Mouse (Mus musculus): ENCODE measurements at regions not wholly inside any gene's neighbourhood (a gene's known extent, or its start where the extent isn't known, plus 50 kb on each side); places are given as distances from the start of the nearest gene placed in this dataset.
A peak's percentile ranks its signal among the peaks of the same experiment; 100 is the strongest.

- H3K9me3 ChIP-seq (ENCODE audit: control insufficient read depth, low read length), result no peaks in the 10 kb centered on the region
- ATAC-seq (ENCODE audit: low read depth) (no peak), DNase-seq (ENCODE audit: low spot score) (peak; percentile 15)
- H3K27ac ChIP-seq (replicated peaks; ENCODE audit: low read depth, low read length), result no peak overlapping the region
- no peak overlapping the region for H3K4me3 ChIP-seq (ENCODE audit: low read depth, low read length)
- H3K4me1 ChIP-seq (ENCODE audit: control insufficient read depth, insufficient read depth, low read length), result no peaks in the 10 kb centered on the region
- H3K36me3 ChIP-seq (ENCODE audit: control insufficient read depth, insufficient read depth, low read length), result no peaks in the 10 kb centered on the region
- no peak overlapping the region for H3K9ac ChIP-seq (ENCODE audit: low read depth, low read length)
- H3K4me2 ChIP-seq (ENCODE audit: low read depth, low read length), result no peak overlapping the region
- H3K27me3 ChIP-seq (replicated peaks; ENCODE audit: control insufficient read depth, insufficient read depth, low read length), result no peaks in the 10 kb centered on the region
- 66% methylated on average over 8 of the region's 8 CpGs for WGBS
These were observed 110.0 kb upstream of the Ccdc54 start for GRCm38 (mm10) chr16:50700811-50701517.

- no peak overlapping the region for H3K27ac ChIP-seq (replicated peaks; ENCODE audit: low read depth, low read length)
- no peak for ATAC-seq (ENCODE audit: low read depth)
- H3K36me3 ChIP-seq (ENCODE audit: control insufficient read depth, insufficient read depth, low read length), result no peaks in the 10 kb centered on the region
- no peaks in the 10 kb centered on the region for H3K4me1 ChIP-seq (ENCODE audit: control insufficient read depth, insufficient read depth, low read length)
- DNase-seq (ENCODE audit: low spot score), result peak; percentile 16
- H3K9me3 ChIP-seq (ENCODE audit: control insufficient read depth, low read length), result no peaks in the 10 kb centered on the region
- 40% methylated on average over 2 of the region's 2 CpGs for WGBS
- no peaks in the 10 kb centered on the region for H3K27me3 ChIP-seq (replicated peaks; ENCODE audit: control insufficient read depth, insufficient read depth, low read length)
- H3K4me3 ChIP-seq (ENCODE audit: low read depth, low read length), result no peak overlapping the region
- no peak overlapping the region for H3K4me2 ChIP-seq (ENCODE audit: low read depth, low read length)
- H3K9ac ChIP-seq (ENCODE audit: low read depth, low read length), result no peak overlapping the region
These were observed 109.2 kb upstream of the Ccdc54 start for GRCm38 (mm10) chr16:50700123-50700522.

GRCm38 (mm10) chr16:50697722-50698121, 106.8 kb upstream of the Ccdc54 start:
- Histone ChIP-seq H3K9me3 (ENCODE audit: control insufficient read depth, low read length) (no peaks in the 10 kb centered on the region), H3K27ac (replicated peaks; ENCODE audit: low read depth, low read length) (no peak overlapping the region), H3K4me1 (ENCODE audit: control insufficient read depth, insufficient read depth, low read length) (no peaks in the 10 kb centered on the region), H3K4me3 (ENCODE audit: low read depth, low read length) (no peak overlapping the region), H3K27me3 (replicated peaks; ENCODE audit: control insufficient read depth, insufficient read depth, low read length) (no peaks in the 10 kb centered on the region), H3K4me2 (ENCODE audit: low read depth, low read length) (no peak overlapping the region), H3K36me3 (ENCODE audit: control insufficient read depth, insufficient read depth, low read length) (no peaks in the 10 kb centered on the region), H3K9ac (ENCODE audit: low read depth, low read length) (no peak overlapping the region)
- DNase-seq (ENCODE audit: low spot score), result no peak
- no peak for ATAC-seq (ENCODE audit: low read depth)
- WGBS, result 93% methylated on average over 2 of the region's 2 CpGs

GRCm38 (mm10) chr16:50696052-50696451, 105.1 kb upstream of the Ccdc54 start:
- 73% methylated on average over 4 of the region's 4 CpGs for WGBS

GRCm38 (mm10) chr16:50694045-50694444, 103.1 kb upstream of the Ccdc54 start:
- ATAC-seq (ENCODE audit: low read depth) (no peak), DNase-seq (ENCODE audit: low spot score) (no peak)
- Histone ChIP-seq H3K4me1 (ENCODE audit: control insufficient read depth, insufficient read depth, low read length) (no peaks in the 10 kb centered on the region), H3K36me3 (ENCODE audit: control insufficient read depth, insufficient read depth, low read length) (no peaks in the 10 kb centered on the region), H3K4me2 (ENCODE audit: low read depth, low read length) (no peak overlapping the region), H3K9me3 (ENCODE audit: control insufficient read depth, low read length) (no peaks in the 10 kb centered on the region), H3K9ac (ENCODE audit: low read depth, low read length) (no peak overlapping the region), H3K4me3 (ENCODE audit: low read depth, low read length) (no peak overlapping the region), H3K27me3 (replicated peaks; ENCODE audit: control insufficient read depth, insufficient read depth, low read length) (no peaks in the 10 kb centered on the region), H3K27ac (replicated peaks; ENCODE audit: low read depth, low read length) (no peak overlapping the region)
- WGBS, result 75% methylated on average over 2 of the region's 2 CpGs

More at GRCm38 (mm10) chr16:50696052-50696451, 105.1 kb upstream of the Ccdc54 start:
- Histone ChIP-seq H3K4me3 (ENCODE audit: low read depth, low read length) (no peak overlapping the region), H3K36me3 (ENCODE audit: control insufficient read depth, insufficient read depth, low read length) (no peaks in the 10 kb centered on the region), H3K27ac (replicated peaks; ENCODE audit: low read depth, low read length) (no peak overlapping the region), H3K9me3 (ENCODE audit: control insufficient read depth, low read length) (no peaks in the 10 kb centered on the region), H3K27me3 (replicated peaks; ENCODE audit: control insufficient read depth, insufficient read depth, low read length) (no peaks in the 10 kb centered on the region), H3K4me1 (ENCODE audit: control insufficient read depth, insufficient read depth, low read length) (no peaks in the 10 kb centered on the region), H3K4me2 (ENCODE audit: low read depth, low read length) (no peak overlapping the region), H3K9ac (ENCODE audit: low read depth, low read length) (no peak overlapping the region)
- DNase-seq (ENCODE audit: low spot score) (no peak), ATAC-seq (ENCODE audit: low read depth) (no peak)

- no peaks in the 10 kb centered on the region for H3K36me3 ChIP-seq (ENCODE audit: control insufficient read depth, insufficient read depth, low read length)
- WGBS, result 70% methylated on average over 7 of the region's 7 CpGs
These were observed 99.9 kb upstream of the Ccdc54 start for GRCm38 (mm10) chr16:50690818-50691217.

GRCm38 (mm10) chr16:50689525-50689924, 98.6 kb upstream of the Ccdc54 start:
- 58% methylated on average over 10 of the region's 10 CpGs for WGBS
- Histone ChIP-seq H3K9ac (ENCODE audit: low read depth, low read length) (no peak overlapping the region), H3K27ac (replicated peaks; ENCODE audit: low read depth, low read length) (no peak overlapping the region), H3K4me1 (ENCODE audit: control insufficient read depth, insufficient read depth, low read length) (no peaks in the 10 kb centered on the region), H3K9me3 (ENCODE audit: control insufficient read depth, low read length) (no peaks in the 10 kb centered on the region), H3K36me3 (ENCODE audit: control insufficient read depth, insufficient read depth, low read length) (no peaks in the 10 kb centered on the region), H3K27me3 (replicated peaks; ENCODE audit: control insufficient read depth, insufficient read depth, low read length) (no peaks in the 10 kb centered on the region), H3K4me3 (ENCODE audit: low read depth, low read length) (no peak overlapping the region), H3K4me2 (ENCODE audit: low read depth, low read length) (peak overlapping the region; percentile 37)
- no peak for DNase-seq (ENCODE audit: low spot score)
- no peak for ATAC-seq (ENCODE audit: low read depth)

More at GRCm38 (mm10) chr16:50690818-50691217, 99.9 kb upstream of the Ccdc54 start:
- Histone ChIP-seq H3K4me1 (ENCODE audit: control insufficient read depth, insufficient read depth, low read length) (no peaks in the 10 kb centered on the region), H3K9me3 (ENCODE audit: control insufficient read depth, low read length) (no peaks in the 10 kb centered on the region), H3K4me2 (ENCODE audit: low read depth, low read length) (no peak overlapping the region), H3K4me3 (ENCODE audit: low read depth, low read length) (no peak overlapping the region), H3K27me3 (replicated peaks; ENCODE audit: control insufficient read depth, insufficient read depth, low read length) (no peaks in the 10 kb centered on the region), H3K9ac (ENCODE audit: low read depth, low read length) (no peak overlapping the region), H3K27ac (replicated peaks; ENCODE audit: low read depth, low read length) (no peak overlapping the region)
- ATAC-seq (ENCODE audit: low read depth) (no peak), DNase-seq (ENCODE audit: low spot score) (no peak)

- Histone ChIP-seq H3K4me2 (ENCODE audit: low read depth, low read length) (peak overlapping the region; percentile 37), H3K36me3 (ENCODE audit: control insufficient read depth, insufficient read depth, low read length) (no peaks in the 10 kb centered on the region), H3K4me3 (ENCODE audit: low read depth, low read length) (no peak overlapping the region), H3K4me1 (ENCODE audit: control insufficient read depth, insufficient read depth, low read length) (no peaks in the 10 kb centered on the region), H3K9ac (ENCODE audit: low read depth, low read length) (no peak overlapping the region), H3K9me3 (ENCODE audit: control insufficient read depth, low read length) (no peaks in the 10 kb centered on the region), H3K27ac (replicated peaks; ENCODE audit: low read depth, low read length) (no peak overlapping the region), H3K27me3 (replicated peaks; ENCODE audit: control insufficient read depth, insufficient read depth, low read length) (no peaks in the 10 kb centered on the region)
- ATAC-seq (ENCODE audit: low read depth) (peak; percentile 18; the same call in 1 of the 2 replicates), DNase-seq (ENCODE audit: low spot score) (peak; percentile 27)
- WGBS, result 52% methylated on average over 11 of the region's 11 CpGs
These were observed 98.0 kb upstream of the Ccdc54 start for GRCm38 (mm10) chr16:50688818-50689506.

GRCm38 (mm10) chr16:50679698-50680097, 88.7 kb upstream of the Ccdc54 start:
- DNase-seq (ENCODE audit: low spot score) (no peak), ATAC-seq (ENCODE audit: low read depth) (no peak)
- no peaks in the 10 kb centered on the region for H3K36me3 ChIP-seq (ENCODE audit: control insufficient read depth, insufficient read depth, low read length)
- H3K4me1 ChIP-seq (ENCODE audit: control insufficient read depth, insufficient read depth, low read length), result no peaks in the 10 kb centered on the region
- H3K27me3 ChIP-seq (replicated peaks; ENCODE audit: control insufficient read depth, insufficient read depth, low read length), result no peaks in the 10 kb centered on the region
- no peak overlapping the region for H3K4me3 ChIP-seq (ENCODE audit: low read depth, low read length)
- 87% methylated on average over 6 of the region's 6 CpGs for WGBS
- H3K4me2 ChIP-seq (ENCODE audit: low read depth, low read length), result no peak overlapping the region
- no peaks in the 10 kb centered on the region for H3K9me3 ChIP-seq (ENCODE audit: control insufficient read depth, low read length)
- H3K27ac ChIP-seq (replicated peaks; ENCODE audit: low read depth, low read length), result no peak overlapping the region
- no peak overlapping the region for H3K9ac ChIP-seq (ENCODE audit: low read depth, low read length)
